Mouse (Mus musculus): Measurements from ENCODE around the gene Klhl4. TPM values are rescaled to one million over a fixed set of nuclear protein-coding genes. Genes with fewer than 3 reads are reported as not detected.

Gene Klhl4
- not detected in 2 replicates for total RNA-seq (2014; fragmentation: Nextera tagmentation)
- total RNA-seq (2017), result 0.26 and 1.4 TPM in 2 replicates

GRCm38 (mm10) chrX:114473782-114474731 is at the start of gene Klhl4:
Gene Klhl4, plus strand, starts transcription at chrX:114474333.
- ATAC-seq (replicated peaks; ENCODE audit: poor library complexity, severe bottlenecking), result peak; percentile 7; the same call in 1 of the 2 replicates

- no peak for ATAC-seq (replicated peaks; ENCODE audit: poor library complexity, severe bottlenecking)
Measured at GRCm38 (mm10) chrX:114484153-114484552, 10.0 kb downstream of the Klhl4 start.

- ATAC-seq (replicated peaks; ENCODE audit: poor library complexity, severe bottlenecking), result no peak
Measured at GRCm38 (mm10) chrX:114486691-114487090, 12.6 kb downstream of the Klhl4 start.

GRCm38 (mm10) chrX:114558141-114558540 is 84.0 kb downstream of the Klhl4 start:
- no peak for ATAC-seq (replicated peaks; ENCODE audit: poor library complexity, severe bottlenecking)

GRCm38 (mm10) chrX:114582311-114582710 is 108.2 kb downstream of the Klhl4 start:
- ATAC-seq (replicated peaks; ENCODE audit: poor library complexity, severe bottlenecking), result no peak

Data from granulocyte monocyte progenitor cell, adult 5-6 weeks (primary cell).